Mouse (Mus musculus) CD4-positive helper T cell, adult 2 months (primary cell): Measurements from ENCODE around the gene Trim42.

Experiments used
- DNase-seq: peaks from one replicate; pipeline ENCODE4 v3.0.0-alpha.2; 2012; ENCODE audit warnings: low read depth, missing footprints, low spot score

Trim42 gene

GRCm38 (mm10) chr9:97369591-97369990 is at the start of gene Trim42:
Gene Trim42, minus strand, starts transcription at chr9:97369958.
- no peak for DNase-seq

- no peak for DNase-seq
Measured at GRCm38 (mm10) chr9:97414876-97415668, 45.3 kb upstream of the Trim42 start.

- DNase-seq: no peak
Measured at GRCm38 (mm10) chr9:97408142-97408541, 38.4 kb upstream of the Trim42 start.

GRCm38 (mm10) chr9:97356441-97356840 is 13.3 kb downstream of the Trim42 start:
- DNase-seq: no peak

- no peak for DNase-seq
Measured at GRCm38 (mm10) chr9:97344767-97345297, 24.9 kb downstream of the Trim42 start.

- no peak for DNase-seq
Measured at GRCm38 (mm10) chr9:97341772-97342171, 28.0 kb downstream of the Trim42 start.

- DNase-seq: peak; percentile 32
Measured at GRCm38 (mm10) chr9:97322846-97323245, 46.9 kb downstream of the Trim42 start.

- no peak for DNase-seq
Measured at GRCm38 (mm10) chr9:97322120-97322519, 47.6 kb downstream of the Trim42 start.

GRCm38 (mm10) chr9:97315421-97316055 is 54.2 kb downstream of the Trim42 start:
- peak; percentile 15 for DNase-seq

GRCm38 (mm10) chr9:97311614-97312013 is 58.1 kb downstream of the Trim42 start:
- peak; percentile 16 for DNase-seq

GRCm38 (mm10) chr9:97309509-97310053 is 60.2 kb downstream of the Trim42 start:
- DNase-seq: no peak

GRCm38 (mm10) chr9:97307705-97308485 is 61.9 kb downstream of the Trim42 start:
- no peak for DNase-seq
